Mouse (Mus musculus): ENCODE results near the gene 1700034J05Rik. TPM values are rescaled to one million over a fixed set of nuclear protein-coding genes. Genes with fewer than 3 reads are reported as not detected.

The 1700034J05Rik gene
- polyA plus RNA-seq (2015; fragmentation: Nextera tagmentation; extraction: Ambion mirVana) = 0.29 and 0.45 TPM in 2 replicates

DNA sequence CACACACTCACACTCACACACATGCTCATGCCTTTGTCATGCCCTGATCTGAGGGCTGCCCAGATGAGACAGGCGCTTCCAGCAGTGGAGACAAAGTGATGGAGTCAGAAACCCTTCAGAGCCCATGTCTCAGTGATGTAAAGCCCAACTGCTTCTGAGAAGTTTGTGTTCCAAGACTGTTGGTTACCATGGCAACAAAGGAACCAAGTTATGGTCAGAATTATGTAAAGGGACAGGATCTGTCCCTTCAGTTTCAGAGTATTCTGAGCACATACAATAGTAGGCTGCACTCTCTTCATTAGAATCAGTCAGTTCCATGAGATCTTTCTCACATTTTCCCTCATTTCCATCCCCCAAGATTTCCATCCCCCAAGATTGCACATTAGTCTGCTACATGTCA is at the start of gene 1700034J05Rik:
Gene 1700034J05Rik (minus strand): TSS at position 165 of the 400 bp plus-strand sequence.
- Histone ChIP-seq H3K4me3 (no peak within 1 kb of the TSS), H3K4me2 (no peak within 1 kb of the TSS), H3K27ac (no peak within 1 kb of the TSS), H3K9me3 (no peaks in the 10 kb centered on the region), H3K36me3 (no peaks in the 10 kb centered on the region), H3K4me1 (peaks cover 11% of the 10 kb centered on the region), H3K9ac (no peak within 1 kb of the TSS), H3K27me3 (no peaks in the 10 kb centered on the region)
- 91% methylated on average over 1 of the region's 1 CpGs for WGBS
- no peak for ATAC-seq (ENCODE audit: insufficient number of reproducible peaks, insufficient read depth, low FRiP score, low TSS enrichment, low read depth)

GRCm38 (mm10) chr6:146999755-147000154 is 45.5 kb upstream of the 1700034J05Rik start:
- WGBS = 81% methylated on average over 2 of the region's 2 CpGs

DNA sequence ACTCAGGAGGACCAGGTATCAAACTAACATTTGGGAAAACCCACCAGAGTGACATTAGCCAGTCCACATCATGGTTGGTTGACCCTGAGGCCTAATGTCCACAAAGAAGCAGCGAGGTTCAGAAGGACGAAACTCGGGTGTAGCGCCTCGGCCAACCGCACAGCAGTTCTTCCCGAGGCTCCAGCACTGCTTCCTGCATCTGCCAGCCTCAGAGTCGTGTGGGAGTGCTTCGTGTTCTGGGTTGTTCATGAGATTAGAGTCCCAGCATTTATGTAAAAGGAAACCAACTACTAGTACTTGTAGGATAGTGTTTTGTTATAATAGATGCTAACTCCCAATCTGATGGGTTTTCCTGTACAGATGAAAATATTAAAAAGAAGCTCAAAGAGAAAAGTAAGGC is 45.1 kb upstream of the 1700034J05Rik start:
- Histone ChIP-seq H3K4me2 (no peak overlapping the region), H3K9me3 (no peaks in the 10 kb centered on the region), H3K36me3 (peaks cover 62% of the 10 kb centered on the region), H3K27me3 (no peaks in the 10 kb centered on the region), H3K4me1 (no peaks in the 10 kb centered on the region), H3K9ac (no peak overlapping the region), H3K4me3 (no peak overlapping the region), H3K27ac (no peak overlapping the region)
- no peak for ATAC-seq (ENCODE audit: insufficient number of reproducible peaks, insufficient read depth, low FRiP score, low TSS enrichment, low read depth)
- 83% methylated on average over 9 of the region's 9 CpGs for WGBS

More at GRCm38 (mm10) chr6:146999755-147000154, 45.5 kb upstream of the 1700034J05Rik start:
- Histone ChIP-seq H3K4me2 (no peak overlapping the region), H3K9me3 (no peaks in the 10 kb centered on the region), H3K27ac (no peak overlapping the region), H3K9ac (no peak overlapping the region), H3K4me3 (no peak overlapping the region), H3K27me3 (no peaks in the 10 kb centered on the region), H3K36me3 (peaks cover 62% of the 10 kb centered on the region), H3K4me1 (no peaks in the 10 kb centered on the region)
- no peak for ATAC-seq (ENCODE audit: insufficient number of reproducible peaks, insufficient read depth, low FRiP score, low TSS enrichment, low read depth)

DNA sequence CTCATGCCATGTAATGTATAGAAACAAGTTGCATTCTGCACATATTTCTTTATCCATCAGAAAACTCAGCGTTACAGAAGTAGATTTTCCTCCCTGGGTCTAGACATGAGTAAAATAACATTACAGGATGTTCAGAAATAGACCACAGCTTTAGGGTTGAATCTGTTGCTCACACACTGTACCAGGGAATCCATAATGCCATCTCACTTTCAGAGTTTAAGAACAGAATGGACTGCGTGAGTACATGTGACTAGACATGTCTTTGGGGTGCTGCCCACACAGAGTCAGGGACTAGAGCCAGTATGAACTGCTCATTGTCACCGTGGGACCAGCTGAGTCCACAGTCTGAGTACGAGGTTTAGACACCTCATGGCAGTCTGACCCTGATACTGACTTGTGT is 44.5 kb upstream of the 1700034J05Rik start:
- 90% methylated on average over 4 of the region's 4 CpGs for WGBS

DNA sequence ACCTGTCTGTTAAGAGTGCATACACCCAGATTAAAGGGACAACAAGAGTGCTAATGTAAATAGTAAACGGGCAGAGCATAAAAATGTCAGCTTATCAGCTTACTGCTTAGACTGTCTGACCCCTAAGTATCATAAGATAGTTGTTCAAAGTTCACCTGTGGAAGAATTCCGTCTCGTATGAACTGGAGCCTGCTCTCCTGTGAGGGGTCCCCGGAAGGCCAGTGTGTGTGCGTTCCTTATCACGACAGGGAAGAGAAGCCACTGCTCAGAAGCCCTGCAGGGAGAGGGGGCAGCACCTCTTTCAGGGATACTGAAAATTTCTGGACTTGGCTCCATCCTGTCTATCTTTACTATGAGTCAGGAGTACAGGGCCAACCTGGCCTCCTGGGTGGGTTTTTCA is 42.8 kb upstream of the 1700034J05Rik start:
- no peak for ATAC-seq (ENCODE audit: insufficient number of reproducible peaks, insufficient read depth, low FRiP score, low TSS enrichment, low read depth)
- Histone ChIP-seq H3K4me2 (no peak overlapping the region), H3K27me3 (no peaks in the 10 kb centered on the region)

More for the DNA sequence above, 44.5 kb upstream of the 1700034J05Rik start:
- no peak for ATAC-seq (ENCODE audit: insufficient number of reproducible peaks, insufficient read depth, low FRiP score, low TSS enrichment, low read depth)
- Histone ChIP-seq H3K4me3 (no peak overlapping the region), H3K27me3 (no peaks in the 10 kb centered on the region), H3K27ac (no peak overlapping the region), H3K9ac (no peak overlapping the region), H3K36me3 (peaks cover 57% of the 10 kb centered on the region), H3K4me1 (no peaks in the 10 kb centered on the region), H3K9me3 (no peaks in the 10 kb centered on the region), H3K4me2 (no peak overlapping the region)

GRCm38 (mm10) chr6:146995878-146996277 is 41.7 kb upstream of the 1700034J05Rik start:
- Histone ChIP-seq H3K9me3 (no peaks in the 10 kb centered on the region), H3K4me3 (no peak overlapping the region), H3K4me2 (no peak overlapping the region), H3K4me1 (0 out of 2 replicates have a peak, but pooled peaks cover 9% of the 10 kb centered on the region), H3K9ac (no peak overlapping the region), H3K27me3 (no peaks in the 10 kb centered on the region), H3K36me3 (peaks cover 43% of the 10 kb centered on the region), H3K27ac (no peak overlapping the region)
- no peak for ATAC-seq (ENCODE audit: insufficient number of reproducible peaks, insufficient read depth, low FRiP score, low TSS enrichment, low read depth)
- 89% methylated on average over 6 of the region's 6 CpGs for WGBS

More for the DNA sequence above, 42.8 kb upstream of the 1700034J05Rik start:
- Histone ChIP-seq H3K9ac (no peak overlapping the region), H3K4me1 (0 out of 2 replicates have a peak, but pooled peaks cover 9% of the 10 kb centered on the region), H3K36me3 (peaks cover 52% of the 10 kb centered on the region), H3K4me3 (no peak overlapping the region), H3K27ac (no peak overlapping the region), H3K9me3 (no peaks in the 10 kb centered on the region)
- WGBS = 86% methylated on average over 6 of the region's 6 CpGs

DNA sequence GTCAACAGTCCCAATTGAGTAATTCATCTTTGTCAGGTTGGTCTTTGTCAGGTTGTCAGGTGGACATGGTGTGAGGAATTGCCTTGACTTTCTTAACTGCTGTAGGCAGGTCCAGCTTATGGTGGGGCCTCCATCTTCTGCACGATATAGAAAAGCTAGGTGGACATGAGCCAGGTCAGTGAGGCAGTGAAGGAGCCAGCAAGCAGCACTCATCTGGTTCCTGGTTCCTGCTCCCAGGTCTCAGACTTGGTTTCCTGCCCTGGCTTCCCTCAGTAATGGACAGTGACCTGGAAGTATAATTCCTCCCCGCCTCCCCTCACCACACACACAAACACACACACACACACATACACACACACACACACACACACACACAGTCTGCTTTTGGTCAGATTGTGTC is 41.2 kb upstream of the 1700034J05Rik start:
- ATAC-seq (ENCODE audit: insufficient number of reproducible peaks, insufficient read depth, low FRiP score, low TSS enrichment, low read depth) = no peak
- Histone ChIP-seq H3K9me3 (no peaks in the 10 kb centered on the region), H3K9ac (no peak overlapping the region), H3K4me1 (0 out of 2 replicates have a peak, but pooled peaks cover 9% of the 10 kb centered on the region), H3K4me2 (no peak overlapping the region), H3K4me3 (no peak overlapping the region), H3K27ac (no peak overlapping the region), H3K27me3 (no peaks in the 10 kb centered on the region), H3K36me3 (peaks cover 46% of the 10 kb centered on the region)
- 92% methylated on average over 2 of the region's 2 CpGs for WGBS

GRCm38 (mm10) chr6:146994236-146994635 is 40.0 kb upstream of the 1700034J05Rik start:
- Histone ChIP-seq H3K9me3 (no peaks in the 10 kb centered on the region), H3K27me3 (no peaks in the 10 kb centered on the region), H3K4me1 (0 out of 2 replicates have a peak, but pooled peaks cover 9% of the 10 kb centered on the region), H3K4me2 (no peak overlapping the region), H3K9ac (no peak overlapping the region), H3K36me3 (peaks cover 38% of the 10 kb centered on the region), H3K4me3 (no peak overlapping the region), H3K27ac (no peak overlapping the region)
- WGBS = 45% methylated on average over 5 of the region's 5 CpGs
- no peak for ATAC-seq (ENCODE audit: insufficient number of reproducible peaks, insufficient read depth, low FRiP score, low TSS enrichment, low read depth)

DNA sequence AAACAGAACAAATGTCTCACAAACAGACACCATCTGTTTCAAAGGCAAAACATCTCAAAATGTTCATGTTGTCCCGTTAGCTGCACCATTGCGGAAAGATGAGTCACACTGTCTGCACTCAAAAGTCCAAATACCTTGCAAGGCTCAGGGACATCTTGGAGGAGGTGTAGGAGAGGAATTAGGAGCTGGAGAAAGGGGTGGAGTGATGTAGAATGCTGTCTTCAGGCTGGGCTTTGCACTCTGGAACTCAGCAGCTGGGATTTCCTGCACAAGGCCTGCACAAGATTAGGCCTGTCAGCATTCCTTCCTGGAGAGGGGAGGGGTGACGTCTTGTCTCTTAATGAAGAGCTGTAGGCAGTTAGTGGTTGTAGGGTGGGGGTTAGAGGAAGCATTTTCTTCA is 30.3 kb upstream of the 1700034J05Rik start:
- Histone ChIP-seq H3K27ac (no peak overlapping the region), H3K4me1 (peaks cover 5% of the 10 kb centered on the region; the same call in 1 of the 2 replicates), H3K4me2 (no peak overlapping the region), H3K4me3 (no peak overlapping the region), H3K9me3 (no peaks in the 10 kb centered on the region), H3K36me3 (peaks cover 23% of the 10 kb centered on the region), H3K9ac (no peak overlapping the region), H3K27me3 (no peaks in the 10 kb centered on the region)
- ATAC-seq (ENCODE audit: insufficient number of reproducible peaks, insufficient read depth, low FRiP score, low TSS enrichment, low read depth) = no peak
- 50% methylated on average over 3 of the region's 3 CpGs for WGBS

GRCm38 (mm10) chr6:146981249-146981835 is 27.1 kb upstream of the 1700034J05Rik start:
- no peak for ATAC-seq (ENCODE audit: insufficient number of reproducible peaks, insufficient read depth, low FRiP score, low TSS enrichment, low read depth)
- Histone ChIP-seq H3K4me1 (peaks cover 11% of the 10 kb centered on the region), H3K36me3 (peaks cover 41% of the 10 kb centered on the region), H3K4me2 (no peak overlapping the region), H3K4me3 (no peak overlapping the region), H3K27ac (no peak overlapping the region), H3K9ac (no peak overlapping the region), H3K9me3 (no peaks in the 10 kb centered on the region), H3K27me3 (no peaks in the 10 kb centered on the region)
- WGBS = 53% methylated on average over 1 of the region's 1 CpGs

DNA sequence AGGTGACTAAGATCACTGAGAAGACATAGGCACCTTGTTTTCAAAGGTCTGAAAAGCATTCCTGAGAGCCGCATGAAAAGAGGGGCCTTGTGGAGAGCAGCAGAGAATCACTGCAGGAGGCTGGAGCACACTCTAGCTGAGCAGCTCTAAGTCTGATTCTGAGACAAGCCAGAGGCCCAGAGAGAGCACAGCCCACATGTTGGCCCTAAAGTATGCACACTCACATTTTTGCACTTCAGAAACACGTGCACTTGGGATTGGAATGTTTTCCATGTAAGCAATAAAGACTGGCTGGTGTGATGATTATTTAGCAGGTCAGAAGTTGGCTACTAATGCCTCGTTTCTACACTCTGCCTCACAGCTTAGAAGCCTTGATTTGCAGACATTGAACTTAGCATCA is 25.7 kb upstream of the 1700034J05Rik start:
- H3K9ac ChIP-seq = no peak overlapping the region
- WGBS = 44% methylated on average over 3 of the region's 3 CpGs
- H3K27me3 ChIP-seq = no peaks in the 10 kb centered on the region
- H3K36me3 ChIP-seq = peaks cover 41% of the 10 kb centered on the region
- H3K4me2 ChIP-seq = no peak overlapping the region
- H3K4me3 ChIP-seq = no peak overlapping the region
- no peak for ATAC-seq (ENCODE audit: insufficient number of reproducible peaks, insufficient read depth, low FRiP score, low TSS enrichment, low read depth)
- no peak overlapping the region for H3K27ac ChIP-seq
- H3K9me3 ChIP-seq = no peaks in the 10 kb centered on the region
- H3K4me1 ChIP-seq = peaks cover 11% of the 10 kb centered on the region

DNA sequence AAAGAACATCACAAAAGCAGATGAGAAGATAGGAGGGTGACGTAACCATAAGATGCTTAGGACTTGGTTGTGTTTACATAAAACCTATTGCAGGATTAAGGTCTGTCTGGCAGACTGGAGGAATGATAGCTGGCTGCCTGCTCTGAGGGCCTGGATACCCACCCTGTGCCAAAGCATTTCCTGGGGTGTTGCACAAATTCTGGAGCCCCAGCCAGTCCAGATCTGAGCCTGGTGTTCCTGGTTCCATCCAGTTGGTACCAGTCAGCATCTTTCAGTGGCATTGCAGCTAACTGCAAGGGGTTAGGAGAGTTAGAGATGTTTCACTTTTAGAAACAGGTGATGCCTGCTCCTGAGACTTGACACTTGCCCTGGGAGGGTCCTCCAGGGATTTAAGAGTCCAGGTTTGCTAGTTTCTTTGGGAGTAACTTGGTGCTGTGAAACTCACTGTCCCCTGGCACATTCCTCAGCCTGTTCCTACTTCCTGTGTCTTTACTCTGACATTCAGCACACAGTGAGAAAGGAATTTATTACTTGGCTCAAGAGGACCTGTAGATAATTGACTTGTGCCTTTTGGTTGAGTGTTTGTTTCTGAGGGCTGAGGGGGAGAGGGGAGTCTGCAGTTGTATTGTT is 25.0 kb upstream of the 1700034J05Rik start:
- H3K27me3 ChIP-seq = no peaks in the 10 kb centered on the region
- no peak overlapping the region for H3K9ac ChIP-seq
- 38% methylated on average over 1 of the region's 1 CpGs for WGBS
- H3K36me3 ChIP-seq = peaks cover 41% of the 10 kb centered on the region
- H3K4me1 ChIP-seq = peaks cover 11% of the 10 kb centered on the region
- no peak overlapping the region for H3K4me2 ChIP-seq
- H3K9me3 ChIP-seq = no peaks in the 10 kb centered on the region
- ATAC-seq (ENCODE audit: insufficient number of reproducible peaks, insufficient read depth, low FRiP score, low TSS enrichment, low read depth) = no peak
- H3K4me3 ChIP-seq = no peak overlapping the region
- no peak overlapping the region for H3K27ac ChIP-seq
